Mouse (Mus musculus) testis, adult 2 months (tissue): ENCODE data around the gene Rsf1. TPM values are rescaled to one million over a fixed set of nuclear protein-coding genes. Genes with fewer than 3 reads are reported as not detected.

Experiments used
- H3K27ac ChIP-seq: fragments of 200-500 bp; 2 replicates; pipeline ENCODE4 v1.5.1; 2012; ENCODE audit warnings: low read depth, low read length; ENCODE audit not compliant: control insufficient read depth, insufficient read depth
- H3K27me3 ChIP-seq: fragments of 200-500 bp; 2 replicates; pipeline ENCODE4 v1.6.1; 2012; ENCODE audit warnings: mild to moderate bottlenecking, low read length, moderate library complexity; ENCODE audit not compliant: control insufficient read depth, insufficient read depth
- H3K36me3 ChIP-seq: fragments of 200-500 bp; 2 replicates; pipeline ENCODE4 v1.6.1; 2012; ENCODE audit warnings: mild to moderate bottlenecking, low read length; ENCODE audit not compliant: control insufficient read depth, insufficient read depth
- H3K4me1 ChIP-seq: fragments of 200-500 bp; 2 replicates; pipeline ENCODE4 v1.6.1; 2012; ENCODE audit warnings: low read length; ENCODE audit not compliant: control insufficient read depth, insufficient read depth
- H3K4me3 ChIP-seq: fragments of 200-500 bp; 2 replicates; pipeline ENCODE4 v1.5.1; 2012; ENCODE audit warnings: low read depth, mild to moderate bottlenecking, low read length, moderate library complexity, mixed read lengths; ENCODE audit not compliant: control insufficient read depth
- CTCF ChIP-seq: fragments of 200-500 bp; IDR thresholded peaks from 2 replicates; pipeline ENCODE4 v1.5.1; 2012; ENCODE audit warnings: low read depth, mild to moderate bottlenecking, inconsistent platforms, low read length, moderate library complexity; ENCODE audit not compliant: control insufficient read depth, insufficient read depth, insufficient replicate concordance
- POLR2A ChIP-seq: fragments of 200-500 bp; IDR thresholded peaks from 2 replicates; pipeline ENCODE4 v1.6.1; 2012; ENCODE audit warnings: low read depth, mild to moderate bottlenecking, inconsistent platforms, low read length, moderate library complexity; ENCODE audit not compliant: control insufficient read depth
- polyA plus RNA-seq: library from polyadenylated mRNA; depleted of rRNA; stranded (reverse); fragments of >200 nt; gene quantifications from 2 replicates; pipeline ENCODE4 v1.2.3, GENCODE M21; 2012

Gene Rsf1
- polyA plus RNA-seq, 1 experiment = 4.9 TPM

- no peaks in the 10 kb centered on the region; the same call in none of the 2 replicates for H3K36me3 ChIP-seq
- TF ChIP-seq POLR2A (no peak), CTCF (no peak)
- H3K4me1 ChIP-seq = no peaks in the 10 kb centered on the region
- H3K27ac ChIP-seq = no peak overlapping the region
- H3K27me3 ChIP-seq = no peaks in the 10 kb centered on the region
- no peak overlapping the region for H3K4me3 ChIP-seq
These were observed 128.1 kb downstream of the Rsf1 start for GRCm38 (mm10) chr7:97707809-97708208.

- Histone ChIP-seq H3K4me1 (no peaks in the 10 kb centered on the region), H3K27ac (no peak overlapping the region), H3K4me3 (no peak overlapping the region), H3K36me3 (no peaks in the 10 kb centered on the region; the same call in none of the 2 replicates), H3K27me3 (no peaks in the 10 kb centered on the region)
- TF ChIP-seq CTCF (no peak), POLR2A (no peak)
These were observed 129.5 kb downstream of the Rsf1 start for GRCm38 (mm10) chr7:97709204-97709603.

- Histone ChIP-seq H3K36me3 (no peaks in the 10 kb centered on the region; the same call in 1 of the 2 replicates), H3K4me3 (no peak overlapping the region), H3K4me1 (no peaks in the 10 kb centered on the region), H3K27ac (no peak overlapping the region), H3K27me3 (no peaks in the 10 kb centered on the region)
- no peak for TF ChIP-seq POLR2A
- no peak for TF ChIP-seq CTCF
These were observed 135.0 kb downstream of the Rsf1 start for GRCm38 (mm10) chr7:97714651-97715050.

- H3K36me3 ChIP-seq = no peaks in the 10 kb centered on the region; the same call in none of the 2 replicates
- H3K4me3 ChIP-seq = no peak overlapping the region
- H3K27ac ChIP-seq = no peak overlapping the region
- no peaks in the 10 kb centered on the region for H3K4me1 ChIP-seq
- no peaks in the 10 kb centered on the region for H3K27me3 ChIP-seq
- TF ChIP-seq CTCF = no peak
- TF ChIP-seq POLR2A = no peak
These were observed 137.6 kb downstream of the Rsf1 start for GRCm38 (mm10) chr7:97717326-97717725.

- no peaks in the 10 kb centered on the region; the same call in none of the 2 replicates for H3K36me3 ChIP-seq
- no peak overlapping the region for H3K27ac ChIP-seq
These were observed 139.4 kb downstream of the Rsf1 start for GRCm38 (mm10) chr7:97719078-97719477.

GRCm38 (mm10) chr7:97720109-97720508 is 140.4 kb downstream of the Rsf1 start:
- no peak overlapping the region for H3K27ac ChIP-seq
- H3K4me3 ChIP-seq = no peak overlapping the region
- H3K4me1 ChIP-seq = no peaks in the 10 kb centered on the region
- no peaks in the 10 kb centered on the region; the same call in none of the 2 replicates for H3K36me3 ChIP-seq
- H3K27me3 ChIP-seq = no peaks in the 10 kb centered on the region
- TF ChIP-seq POLR2A = no peak
- no peak for TF ChIP-seq CTCF

More at GRCm38 (mm10) chr7:97719078-97719477, 139.4 kb downstream of the Rsf1 start:
- H3K27me3 ChIP-seq = no peaks in the 10 kb centered on the region
- no peaks in the 10 kb centered on the region for H3K4me1 ChIP-seq
- TF ChIP-seq CTCF (no peak), POLR2A (no peak)
- H3K4me3 ChIP-seq = no peak overlapping the region

GRCm38 (mm10) chr7:97722278-97722918 is 142.7 kb downstream of the Rsf1 start:
- no peak overlapping the region for H3K27ac ChIP-seq
- H3K4me1 ChIP-seq = no peaks in the 10 kb centered on the region
- TF ChIP-seq POLR2A (no peak), CTCF (no peak)
- no peaks in the 10 kb centered on the region for H3K27me3 ChIP-seq
- no peaks in the 10 kb centered on the region; the same call in 1 of the 2 replicates for H3K36me3 ChIP-seq
- H3K4me3 ChIP-seq = no peak overlapping the region
